Mouse (Mus musculus) liver, embryonic 14.5 days (tissue): ENCODE results near the gene Srxn1. TPM values are rescaled to one million over a fixed set of nuclear protein-coding genes. Genes with fewer than 3 reads are reported as not detected.

Experiments
- ATAC-seq: fragments of 200-750 bp; cut with Nextera tagmentation; 2 replicates; pipeline ENCODE4 v1.8.0; 2017; ENCODE audit warnings: moderate number of reproducible peaks, mild to moderate bottlenecking, moderate library complexity; ENCODE audit not compliant: insufficient read depth
- DNase-seq, 3 experiments: peaks; one replicate each; pipeline ENCODE4 v3.0.0-alpha.2; 2012 to 2013; ENCODE audit warnings: low read depth in 3 of 3, low spot score in 3 of 3
- H3K27ac ChIP-seq: fragments of 300-500 bp; sonication (generic); 2 replicates; pipeline ENCODE4 v1.5.1; 2014; ENCODE audit warnings: moderate library complexity, mild to moderate bottlenecking, control low read depth, inconsistent platforms
- H3K27me3 ChIP-seq: fragments of 300-500 bp; sonication (generic); 2 replicates; pipeline ENCODE4 v1.6.1; 2014; ENCODE audit warnings: mild to moderate bottlenecking, low read length, moderate library complexity; ENCODE audit not compliant: control insufficient read depth, insufficient read depth
- H3K36me3 ChIP-seq: fragments of 300-500 bp; sonication (generic); replicated peaks from 2 replicates; pipeline ENCODE4 v1.6.1; 2014; ENCODE audit warnings: low read depth; ENCODE audit not compliant: control insufficient read depth, insufficient read depth
- H3K4me1 ChIP-seq, 2 experiments: fragments of 200-500 bp in 1 of 2; fragments of 300-500 bp in 1 of 2; sonication (generic) in 1 of 2; replicated peaks; 2 replicates each; pipeline ENCODE4 v1.6.1; 2012 to 2014; ENCODE audit warnings: antibody characterized with exemption in 1 of 2, inconsistent platforms in 1 of 2, low read length in 1 of 2; ENCODE audit not compliant: control insufficient read depth in 2 of 2, insufficient read depth in 2 of 2
- H3K4me2 ChIP-seq: fragments of 300-500 bp; sonication (generic); 2 replicates; pipeline ENCODE4 v1.6.1; 2014; ENCODE audit warnings: low read depth, mild to moderate bottlenecking, control low read depth, moderate library complexity
- H3K4me3 ChIP-seq, 2 experiments: fragments of 200-500 bp in 1 of 2; fragments of 300-500 bp in 1 of 2; sonication (generic) in 1 of 2; 2 replicates each; pipeline ENCODE4 v1.5.1; 2012 to 2014; ENCODE audit warnings: low read depth in 2 of 2, low read length in 2 of 2, mild to moderate bottlenecking in 2 of 2, control low read depth in 1 of 2, inconsistent platforms in 1 of 2, moderate library complexity in 1 of 2; ENCODE audit not compliant: insufficient read depth in 1 of 2
- H3K9ac ChIP-seq: fragments of 300-500 bp; sonication (generic); replicated peaks from 2 replicates; pipeline ENCODE4 v1.6.1; 2014; ENCODE audit warnings: mild to moderate bottlenecking, control low read depth, moderate library complexity
- H3K9me3 ChIP-seq: fragments of 300-500 bp; sonication (generic); 2 replicates; pipeline ENCODE4 v1.6.1; 2016; ENCODE audit warnings: low read length, mixed read lengths; ENCODE audit not compliant: control insufficient read depth
- CTCF ChIP-seq: IDR thresholded peaks from 2 replicates; pipeline ENCODE4 v1.5.1; 2016; ENCODE audit warnings: antibody characterized with exemption, low read depth, control low read depth
- EP300 ChIP-seq: IDR thresholded peaks from 2 replicates; pipeline ENCODE4 v1.6.1; 2016; ENCODE audit warnings: antibody characterized with exemption, low read depth
- WGBS: fragments of 180-500 bp; shearing (Covaris S2); extraction: QIAGEN DNeasy Blood & Tissue Kit; methylation state at CpG from one replicate; pipeline ENCODE4 v1.1.7; 2014; ENCODE audit not compliant: insufficient replicate concordance; 5-methylcytosine and 5-hydroxymethylcytosine counted together
- polyA plus RNA-seq, 2 experiments: library from polyadenylated mRNA; depleted of rRNA in 1 of 2; stranded (reverse) in 1 of 2; unstranded in 1 of 2; fragments of >200 nt; fragmentation: Nextera tagmentation in 1 of 2; extraction: Ambion mirVana in 1 of 2; gene quantifications; 2 replicates each; pipeline versions ENCODE4 v1.2.1 to v1.2.3; 2012 to 2014

The Srxn1 gene
- polyA plus RNA-seq, 2 experiments: 10.6 to 13.3 TPM

- 0 out of 2 replicates have a peak, but pooled peaks have one; percentile 15 for ATAC-seq
- Histone ChIP-seq H3K36me3 (no peaks in the 10 kb centered on the region), H3K4me2 (peak overlapping the region; percentile 40), H3K27ac (no peak overlapping the region), H3K9me3 (no peaks in the 10 kb centered on the region), H3K9ac (no peak overlapping the region), H3K4me1 (no peaks in the 10 kb centered on the region), H3K27me3 (peaks cover 53% of the 10 kb centered on the region), H3K4me3 (peak overlapping the region; percentile 3 to 38; a peak in 2 of 4 replicates)
- WGBS: 4% methylated on average over 60 of the region's 60 CpGs
- TF ChIP-seq CTCF (no peak), EP300 (no peak)
- DNase-seq: no peak
Observed at GRCm38 (mm10) chr2:152093356-152093792, 11.9 kb upstream of the Srxn1 start.

- H3K9me3 ChIP-seq: no peaks in the 10 kb centered on the region
- H3K9ac ChIP-seq: no peak overlapping the region
- H3K27me3 ChIP-seq: peaks cover 53% of the 10 kb centered on the region
- no peak for ATAC-seq
- H3K36me3 ChIP-seq: no peaks in the 10 kb centered on the region
- TF ChIP-seq EP300: no peak
- no peak for TF ChIP-seq CTCF
- 7% methylated on average over 29 of the region's 29 CpGs for WGBS
- H3K27ac ChIP-seq: no peak overlapping the region
- no peak for DNase-seq
- H3K4me1 ChIP-seq: no peaks in the 10 kb centered on the region
- no peak overlapping the region for H3K4me3 ChIP-seq
- peak overlapping the region; percentile 13; the same call in 1 of the 2 replicates for H3K4me2 ChIP-seq
Observed at GRCm38 (mm10) chr2:152094856-152095545, 10.3 kb upstream of the Srxn1 start.

GRCm38 (mm10) chr2:152096922-152097321, 8.4 kb upstream of the Srxn1 start:
- WGBS: 42% methylated on average over 2 of the region's 2 CpGs
- H3K4me3 ChIP-seq: no peak overlapping the region
- TF ChIP-seq EP300 (no peak), CTCF (no peak)
- no peaks in the 10 kb centered on the region for H3K4me1 ChIP-seq
- no peak for DNase-seq
- no peak overlapping the region for H3K27ac ChIP-seq
- H3K27me3 ChIP-seq: peaks cover 44% of the 10 kb centered on the region
- H3K36me3 ChIP-seq: no peaks in the 10 kb centered on the region
- H3K9ac ChIP-seq: no peak overlapping the region
- no peak overlapping the region for H3K4me2 ChIP-seq
- no peaks in the 10 kb centered on the region for H3K9me3 ChIP-seq
- ATAC-seq: no peak

- Histone ChIP-seq H3K9ac (no peak overlapping the region), H3K4me1 (no peaks in the 10 kb centered on the region), H3K4me3 (no peak overlapping the region), H3K27me3 (peaks cover 34% of the 10 kb centered on the region), H3K9me3 (no peaks in the 10 kb centered on the region), H3K36me3 (no peaks in the 10 kb centered on the region), H3K27ac (no peak overlapping the region), H3K4me2 (no peak overlapping the region)
- TF ChIP-seq CTCF (no peak), EP300 (no peak)
- DNase-seq: no peak
- 60% methylated on average over 11 of the region's 11 CpGs for WGBS
- no peak for ATAC-seq
Observed at GRCm38 (mm10) chr2:152097916-152098315, 7.4 kb upstream of the Srxn1 start.

GRCm38 (mm10) chr2:152099538-152099937, 5.8 kb upstream of the Srxn1 start:
- Histone ChIP-seq H3K36me3 (no peaks in the 10 kb centered on the region), H3K27ac (no peak overlapping the region), H3K4me3 (no peak overlapping the region), H3K9ac (no peak overlapping the region), H3K27me3 (peaks cover 18% of the 10 kb centered on the region), H3K9me3 (no peaks in the 10 kb centered on the region), H3K4me1 (peaks cover under 1% of the 10 kb centered on the region in 2 experiments; a peak in 2 of 4 replicates), H3K4me2 (no peak overlapping the region)
- ATAC-seq (no peak), DNase-seq (no peak)
- whole genome bisulfite sequencing: 37% methylated on average over 3 of the region's 3 CpGs
- TF ChIP-seq CTCF: no peak
- TF ChIP-seq EP300: no peak
